Mouse (Mus musculus) heart, embryonic 11.5 days (tissue): Measurements from ENCODE around the gene Krt32. TPM values are rescaled to one million over a fixed set of nuclear protein-coding genes. Genes with fewer than 3 reads are reported as not detected.

Source experiments
- ATAC-seq: fragments of 200-750 bp; cut with Nextera tagmentation; replicated peaks from 2 replicates; pipeline ENCODE4 v1.8.0; 2017; ENCODE audit warnings: moderate library complexity; ENCODE audit not compliant: insufficient number of reproducible peaks, low FRiP score, low TSS enrichment
- H3K27ac ChIP-seq: fragments of 300-500 bp; sonication (generic); 2 replicates; pipeline ENCODE4 v1.5.1; 2014; ENCODE audit warnings: mild to moderate bottlenecking, low read depth, low read length
- H3K27me3 ChIP-seq: fragments of 300-500 bp; sonication (generic); 2 replicates; pipeline ENCODE4 v1.6.1; 2014; ENCODE audit warnings: mild to moderate bottlenecking, low read length, mixed read lengths; ENCODE audit not compliant: control insufficient read depth, insufficient read depth
- H3K36me3 ChIP-seq: fragments of 300-500 bp; sonication (generic); 2 replicates; pipeline ENCODE4 v1.6.1; 2014; ENCODE audit warnings: mild to moderate bottlenecking, low read length, moderate library complexity, mixed read lengths; ENCODE audit not compliant: control insufficient read depth, insufficient read depth
- H3K4me1 ChIP-seq: fragments of 300-500 bp; sonication (generic); 2 replicates; pipeline ENCODE4 v1.6.1; 2014; ENCODE audit warnings: low read length; ENCODE audit not compliant: control insufficient read depth, insufficient read depth
- H3K4me2 ChIP-seq: fragments of 300-500 bp; sonication (generic); 2 replicates; pipeline ENCODE4 v1.6.1; 2014; ENCODE audit warnings: mild to moderate bottlenecking, moderate library complexity
- H3K4me3 ChIP-seq: fragments of 300-500 bp; sonication (generic); 2 replicates; pipeline ENCODE4 v1.5.1; 2014; ENCODE audit warnings: low read depth, low read length
- H3K9ac ChIP-seq: fragments of 300-500 bp; sonication (generic); 2 replicates; pipeline ENCODE4 v1.6.1; 2014; ENCODE audit warnings: mild to moderate bottlenecking, low read depth, low read length, moderate library complexity
- H3K9me3 ChIP-seq: fragments of 300-500 bp; sonication (generic); replicated peaks from 2 replicates; pipeline ENCODE4 v1.6.1; 2016; ENCODE audit warnings: low read length; ENCODE audit not compliant: control insufficient read depth
- WGBS: fragments of 180-500 bp; shearing (Covaris S2); extraction: QIAGEN DNeasy Blood & Tissue Kit; methylation state at CpG from one replicate; pipeline ENCODE4 v1.1.7; 2014; ENCODE audit not compliant: insufficient replicate concordance; 5-methylcytosine and 5-hydroxymethylcytosine counted together
- polyA plus RNA-seq: library from polyadenylated mRNA; unstranded; fragments of >200 nt; fragmentation: Nextera tagmentation; extraction: Ambion mirVana; gene quantifications from 2 replicates; pipeline ENCODE4 v1.2.1, GENCODE M21; 2014

Krt32 gene
- polyA plus RNA-seq, 1 experiment from 2014 or later, result not detected

DNA sequence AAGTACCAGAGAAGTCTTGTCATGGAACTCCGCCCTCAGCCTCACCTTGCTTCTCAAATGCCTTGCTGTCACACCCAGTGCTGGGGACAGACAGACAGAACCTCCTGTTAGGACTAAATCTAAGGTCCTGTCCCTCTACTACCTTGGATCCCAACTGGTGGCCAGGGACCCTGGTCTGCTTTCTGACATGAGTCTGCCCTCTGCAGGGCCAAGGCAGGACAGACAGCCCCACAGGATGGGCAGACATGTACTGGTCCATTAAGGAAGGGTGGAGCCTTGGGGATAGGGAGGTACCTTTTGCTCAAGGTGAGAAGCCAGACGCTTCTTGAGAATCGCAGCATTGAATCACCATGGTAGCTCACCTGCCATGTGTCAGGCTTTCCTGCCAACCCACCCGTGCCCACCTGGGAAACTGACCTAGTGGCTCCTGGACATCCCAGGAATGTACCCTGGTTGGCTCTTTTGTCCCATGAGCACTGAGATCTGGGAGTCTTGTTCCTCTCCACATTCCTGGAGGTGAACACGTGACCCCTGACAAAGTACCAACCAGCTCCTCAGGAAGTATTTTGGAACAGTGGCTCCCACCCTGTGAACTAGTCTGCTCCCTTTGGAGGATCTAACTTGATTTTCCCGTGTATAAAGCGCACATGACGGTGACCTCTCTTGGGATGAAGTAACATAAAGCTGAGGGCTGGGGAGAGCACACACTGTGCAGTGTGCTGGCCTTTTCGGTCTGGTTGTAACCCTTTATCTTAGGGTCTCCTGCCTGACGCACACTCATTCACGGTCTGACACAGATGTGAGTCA is 25.1 kb upstream of the Krt32 start:
- H3K4me1 ChIP-seq, result no peaks in the 10 kb centered on the region
- H3K9me3 ChIP-seq, result no peaks in the 10 kb centered on the region
- no peaks in the 10 kb centered on the region for H3K36me3 ChIP-seq
- no peak overlapping the region for H3K4me3 ChIP-seq
- H3K9ac ChIP-seq, result no peak overlapping the region
- H3K27me3 ChIP-seq, result 0 out of 2 replicates have a peak, but pooled peaks cover 3% of the 10 kb centered on the region
- no peak overlapping the region for H3K27ac ChIP-seq
- H3K4me2 ChIP-seq, result no peak overlapping the region
- no peak for ATAC-seq
- 72% methylated on average over 11 of the region's 11 CpGs for WGBS

DNA sequence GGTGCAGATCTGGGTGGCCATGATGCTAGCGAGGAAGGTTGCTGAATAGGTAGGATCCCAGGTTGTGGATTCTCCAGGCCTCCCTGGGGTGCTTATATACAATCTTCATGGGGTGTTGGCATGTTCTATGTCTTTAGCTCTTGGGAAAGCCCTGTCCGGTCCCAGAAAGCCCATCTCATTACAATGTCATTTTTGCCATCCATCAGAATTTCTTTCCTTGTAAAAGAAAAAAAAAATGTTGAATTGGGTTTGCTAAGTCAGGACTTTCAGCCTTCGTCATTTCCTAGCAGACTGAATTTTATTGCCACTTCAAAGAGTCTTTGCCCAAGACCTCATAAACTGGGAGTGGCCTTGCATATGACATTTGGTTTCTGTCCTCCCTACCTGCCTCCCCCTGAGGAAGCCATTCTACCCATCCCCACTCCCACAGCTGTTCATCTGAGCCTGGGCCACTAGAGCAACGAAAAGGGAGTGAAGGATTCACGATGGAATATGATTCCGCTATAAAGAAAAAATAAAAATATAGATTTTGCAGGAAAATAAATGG is 17.6 kb upstream of the Krt32 start, which contains the start of gene Krt36:
Krt36 (minus strand) TSS at position 51 of the 547 bp plus-strand sequence.
- no peaks in the 10 kb centered on the region for H3K4me1 ChIP-seq
- no peak within 1 kb of the TSS for H3K4me2 ChIP-seq
- ATAC-seq, result no peak
- no peak within 1 kb of the TSS for H3K4me3 ChIP-seq
- H3K36me3 ChIP-seq, result no peaks in the 10 kb centered on the region
- H3K9ac ChIP-seq, result no peak within 1 kb of the TSS
- WGBS, result 87% methylated on average over 6 of the region's 6 CpGs
- no peaks in the 10 kb centered on the region for H3K9me3 ChIP-seq
- no peaks in the 10 kb centered on the region for H3K27me3 ChIP-seq
- no peak within 1 kb of the TSS for H3K27ac ChIP-seq

- no peaks in the 10 kb centered on the region for H3K9me3 ChIP-seq
- H3K4me1 ChIP-seq, result no peaks in the 10 kb centered on the region
- H3K27ac ChIP-seq, result no peak overlapping the region
- H3K4me2 ChIP-seq, result no peak overlapping the region
- no peak overlapping the region for H3K9ac ChIP-seq
- H3K36me3 ChIP-seq, result no peaks in the 10 kb centered on the region
- H3K27me3 ChIP-seq, result no peaks in the 10 kb centered on the region
- WGBS, result 47% methylated on average over 15 of the region's 15 CpGs
- H3K4me3 ChIP-seq, result no peak overlapping the region
- no peak for ATAC-seq
Observed at GRCm38 (mm10) chr11:100102693-100103429, 14.8 kb upstream of the Krt32 start.

GRCm38 (mm10) chr11:100100391-100100790 is 12.4 kb upstream of the Krt32 start:
- Histone ChIP-seq H3K9ac (no peak overlapping the region), H3K36me3 (no peaks in the 10 kb centered on the region), H3K9me3 (no peaks in the 10 kb centered on the region), H3K4me2 (no peak overlapping the region), H3K27ac (no peak overlapping the region), H3K27me3 (no peaks in the 10 kb centered on the region), H3K4me3 (no peak overlapping the region), H3K4me1 (no peaks in the 10 kb centered on the region)
- 74% methylated on average over 4 of the region's 4 CpGs for WGBS
- ATAC-seq, result no peak

DNA sequence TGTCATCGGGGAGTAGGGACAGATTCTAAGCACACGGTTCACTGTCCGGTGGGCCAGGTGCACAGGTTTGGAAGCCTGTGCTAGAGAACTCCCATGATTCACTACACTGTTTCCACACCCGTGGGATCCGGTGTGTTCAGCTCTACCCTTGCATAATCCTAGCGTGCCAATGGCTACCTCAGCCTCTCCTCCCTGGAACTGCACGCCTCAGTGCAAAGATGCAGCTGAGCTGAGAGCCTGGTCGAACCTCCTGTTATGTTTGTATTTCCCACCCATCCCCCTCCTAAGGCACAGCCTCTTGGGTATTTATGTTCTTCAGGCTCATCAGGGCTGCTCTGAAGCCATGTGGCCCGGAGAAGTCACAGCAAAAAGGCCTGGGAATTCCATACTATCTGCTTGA is 9.8 kb upstream of the Krt32 start:
- Histone ChIP-seq H3K9ac (no peak overlapping the region), H3K4me1 (no peaks in the 10 kb centered on the region), H3K4me2 (no peak overlapping the region), H3K27me3 (no peaks in the 10 kb centered on the region), H3K27ac (no peak overlapping the region), H3K9me3 (no peaks in the 10 kb centered on the region), H3K4me3 (no peak overlapping the region), H3K36me3 (no peaks in the 10 kb centered on the region)
- ATAC-seq, result no peak
- WGBS, result 66% methylated on average over 9 of the region's 9 CpGs

DNA sequence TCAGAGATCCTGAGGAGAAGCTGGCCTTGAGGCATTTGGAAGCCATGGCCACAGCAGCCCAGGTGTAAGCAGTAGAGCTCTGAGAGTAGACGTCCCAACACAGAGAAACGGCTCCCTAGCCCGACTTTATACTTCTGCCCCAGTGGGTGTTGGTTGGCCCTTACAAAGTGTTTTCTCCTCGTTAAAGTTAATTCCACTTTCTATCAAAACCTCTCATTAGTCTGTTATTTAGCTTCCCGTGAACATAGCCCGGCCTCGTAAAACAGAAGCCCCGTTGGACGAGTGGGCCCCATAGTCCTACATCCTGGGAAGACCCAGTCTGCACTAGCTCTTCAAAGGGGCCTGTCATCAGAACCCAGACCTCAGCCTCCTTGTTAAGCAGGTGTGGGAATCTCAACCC is 8.1 kb upstream of the Krt32 start, which contains the start of gene Krt35:
Krt35 (minus strand) TSS at position 101 of the 400 bp plus-strand sequence.
- Histone ChIP-seq H3K27me3 (no peaks in the 10 kb centered on the region), H3K36me3 (no peaks in the 10 kb centered on the region), H3K9me3 (no peaks in the 10 kb centered on the region), H3K4me1 (no peaks in the 10 kb centered on the region), H3K27ac (no peak within 1 kb of the TSS), H3K4me3 (no peak within 1 kb of the TSS), H3K4me2 (no peak within 1 kb of the TSS), H3K9ac (no peak within 1 kb of the TSS)
- 84% methylated on average over 9 of the region's 9 CpGs for WGBS
- no peak for ATAC-seq

DNA sequence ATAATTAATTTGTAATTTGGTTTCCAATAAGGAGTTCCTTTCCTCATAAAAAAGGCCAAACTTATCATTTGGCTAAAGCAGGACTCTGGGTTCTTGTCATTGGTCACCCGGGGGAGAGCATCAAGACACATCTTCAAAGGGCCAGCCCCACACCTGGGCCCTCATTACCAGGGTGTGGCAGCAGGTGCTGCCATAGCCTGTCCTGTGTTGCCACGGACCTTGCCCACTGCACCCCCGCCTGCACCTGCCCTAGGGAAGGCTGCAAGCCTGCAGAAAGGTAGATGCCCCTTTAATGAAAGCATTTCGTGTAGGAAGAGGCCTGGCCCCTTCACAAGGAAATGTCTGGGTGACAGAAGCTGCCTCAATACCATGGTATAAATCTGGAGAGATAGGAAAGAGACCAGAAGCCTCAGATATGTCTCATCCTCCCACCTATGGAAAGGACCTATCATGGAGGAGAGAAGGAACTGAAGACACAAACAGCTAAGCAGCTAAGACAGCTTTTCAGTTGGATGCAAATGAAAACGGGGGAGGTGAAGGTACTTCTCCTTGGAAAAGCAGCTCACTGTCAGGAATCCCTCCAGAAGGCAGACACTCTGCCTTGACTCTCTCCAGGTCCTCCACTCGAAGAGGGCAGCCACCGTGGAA is 476 bp upstream of the Krt32 start:
- Histone ChIP-seq H3K4me2 (no peak overlapping the region), H3K4me3 (no peak overlapping the region), H3K27ac (no peak overlapping the region), H3K9me3 (no peaks in the 10 kb centered on the region), H3K9ac (no peak overlapping the region), H3K36me3 (no peaks in the 10 kb centered on the region), H3K4me1 (no peaks in the 10 kb centered on the region), H3K27me3 (no peaks in the 10 kb centered on the region)
- no peak for ATAC-seq
- 62% methylated on average over 7 of the region's 7 CpGs for WGBS

DNA sequence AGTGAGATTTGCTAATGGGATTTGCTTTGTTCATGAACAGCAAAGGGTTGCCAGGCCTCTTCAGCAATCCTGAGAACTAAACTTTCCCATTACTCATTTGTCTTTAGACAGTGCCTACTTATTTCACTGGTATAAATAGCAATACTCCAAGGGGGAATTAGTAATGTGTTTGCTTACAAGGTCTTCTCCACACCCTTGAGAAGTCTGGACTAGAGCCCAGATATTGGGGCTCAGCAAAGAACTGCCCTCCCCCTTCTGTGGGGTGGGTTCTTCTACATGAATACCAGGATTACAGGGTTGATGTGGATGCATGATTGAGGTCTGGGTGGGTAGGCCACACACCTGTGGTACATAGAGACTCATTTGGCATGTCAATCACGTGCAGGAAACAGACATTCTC is 14.2 kb downstream of the Krt32 start:
- 41% methylated on average over 1 of the region's 1 CpGs for WGBS
- Histone ChIP-seq H3K9me3 (no peaks in the 10 kb centered on the region), H3K4me3 (no peak overlapping the region), H3K36me3 (no peaks in the 10 kb centered on the region), H3K4me1 (no peaks in the 10 kb centered on the region), H3K27ac (no peak overlapping the region), H3K4me2 (no peak overlapping the region), H3K9ac (no peak overlapping the region), H3K27me3 (no peaks in the 10 kb centered on the region)
- ATAC-seq, result no peak
